Mouse (Mus musculus) frontal cortex, postnatal 10 days (tissue): Measurements from ENCODE around the gene Mcm10.

Experiments
- DNase-seq, 2 experiments: peaks; one replicate each; pipeline ENCODE4 v3.0.0; 2022; ENCODE audit warnings: low spot score in 2 of 2, mixed read lengths in 1 of 2

Gene Mcm10

DNA sequence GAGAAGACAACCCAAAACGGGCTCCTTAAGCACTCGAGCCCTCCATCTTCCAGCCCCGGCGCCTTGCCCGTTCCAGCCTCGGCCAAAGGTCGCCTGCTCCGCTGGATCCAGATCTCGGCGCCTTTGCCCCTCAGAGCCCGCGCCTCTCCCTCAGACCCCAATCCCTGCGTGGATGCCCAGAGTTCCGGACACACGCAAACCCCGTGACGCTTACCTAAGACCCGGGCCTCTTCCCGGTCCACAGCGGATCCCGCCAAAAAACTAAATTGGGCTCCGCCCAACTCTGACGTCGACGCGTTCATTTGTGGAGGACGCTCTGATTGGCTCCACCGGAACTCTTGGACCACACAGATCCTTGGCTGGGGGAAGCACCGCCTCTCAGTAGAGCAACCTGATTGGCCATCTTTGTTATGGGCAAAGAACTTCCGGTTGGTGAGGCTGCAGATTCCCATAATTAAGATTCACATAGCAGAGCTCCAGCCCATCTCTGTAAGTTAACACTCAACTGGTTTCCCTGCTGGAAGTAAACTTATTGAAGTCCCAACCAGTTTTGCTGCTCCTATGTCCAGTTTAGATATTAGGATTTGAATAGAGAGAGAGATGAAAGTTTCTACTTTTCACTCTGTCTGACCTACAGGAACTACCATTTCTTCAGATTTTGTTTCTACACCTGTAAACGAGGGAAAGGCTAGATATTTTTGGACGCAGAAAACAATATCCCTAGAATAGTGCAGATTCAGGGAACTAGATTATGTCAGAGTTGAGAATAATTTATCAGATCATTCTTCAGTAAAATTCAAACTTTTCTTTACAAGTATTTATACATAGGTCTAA is at the start of gene Mcm10:
Gene Mcm10, minus strand, starts transcription at position 301 of the 834 bp plus-strand sequence.
- peak; percentile 90 to 91 for DNase-seq

DNA sequence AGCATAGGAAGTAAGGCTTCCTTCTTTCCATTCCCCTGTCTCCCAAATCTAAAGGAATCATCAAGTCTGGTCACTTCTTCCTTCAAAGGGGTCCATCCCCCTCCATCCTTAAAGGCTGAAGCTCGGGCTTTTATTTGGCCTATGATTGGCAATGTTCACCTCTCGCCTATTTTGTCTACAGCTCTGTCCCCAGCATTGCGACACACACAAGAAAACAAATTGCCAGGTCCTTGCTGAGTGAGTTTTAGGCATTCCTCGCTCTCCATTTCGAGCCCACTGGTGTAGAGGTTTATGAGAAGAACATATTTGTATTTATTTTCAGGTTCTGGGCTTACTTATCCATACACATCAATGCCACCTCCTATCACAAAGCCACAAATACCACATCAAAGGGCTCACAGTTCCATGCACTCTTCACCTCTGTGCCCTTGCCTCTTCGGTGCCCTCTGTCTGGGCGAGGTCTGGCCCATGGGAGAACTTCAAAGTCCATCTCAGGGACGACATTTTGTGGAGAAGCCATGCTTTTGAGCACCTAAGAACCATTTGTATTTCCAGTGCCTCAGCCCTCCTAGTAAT is 48.6 kb upstream of the Mcm10 start:
- DNase-seq, result no peak

DNA sequence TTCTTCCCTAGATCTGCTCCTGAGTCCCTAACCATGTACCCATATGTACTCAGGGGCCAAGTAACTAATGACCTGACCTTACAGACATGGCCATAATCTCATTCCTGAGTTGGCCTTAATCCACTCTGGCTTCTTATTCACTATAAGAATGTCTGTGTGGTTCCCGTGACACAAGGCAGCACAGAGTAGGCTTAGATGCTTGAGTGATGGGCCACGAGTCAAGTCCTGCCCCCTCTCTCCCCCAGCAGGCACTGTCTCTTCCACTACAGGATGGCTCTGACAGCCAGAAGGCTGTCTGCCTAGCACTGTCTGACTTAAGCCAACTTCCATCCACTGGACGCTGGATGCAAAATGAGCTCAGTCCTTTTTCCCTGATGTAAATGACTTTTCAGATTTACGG is 47.4 kb upstream of the Mcm10 start:
- DNase-seq, result no peak

DNA sequence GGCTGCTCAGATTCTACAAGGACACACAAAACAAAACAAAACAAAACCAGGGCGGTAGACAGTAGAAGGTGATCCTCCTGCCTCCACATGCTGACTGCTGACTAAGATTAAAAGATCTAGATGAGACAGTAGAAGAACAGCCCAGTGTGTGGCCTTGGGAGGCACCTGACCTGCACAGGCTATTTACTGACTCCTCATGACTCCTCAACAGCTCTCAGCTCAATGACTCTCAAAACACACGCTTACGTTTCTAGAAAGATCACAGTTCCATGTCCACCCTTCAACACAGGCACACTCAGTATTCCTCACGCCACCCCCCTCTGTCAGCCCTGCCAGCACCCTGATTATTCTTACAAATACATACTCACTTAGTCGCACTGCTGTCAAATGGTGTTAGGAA is 45.8 kb upstream of the Mcm10 start:
- no peak for DNase-seq

DNA sequence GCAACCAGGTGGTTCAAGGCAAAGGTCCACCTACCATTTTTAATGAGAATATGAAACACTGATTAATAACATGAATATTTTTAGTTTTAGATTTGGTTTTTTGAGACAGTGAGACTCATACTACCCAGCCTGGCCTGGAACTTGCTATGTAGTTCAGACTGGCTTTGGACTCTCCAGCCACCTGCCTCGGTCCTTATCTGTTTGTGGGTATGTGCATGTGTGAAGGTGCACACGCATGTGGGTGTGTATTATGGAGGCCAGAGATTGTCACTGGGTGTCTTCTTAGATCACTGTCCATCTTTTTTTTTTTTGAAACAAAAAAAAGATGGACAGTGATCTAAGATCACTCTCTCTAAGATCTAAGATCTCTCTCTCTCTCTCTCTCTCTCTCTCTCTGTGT is 38.0 kb upstream of the Mcm10 start:
- DNase-seq, result no peak

DNA sequence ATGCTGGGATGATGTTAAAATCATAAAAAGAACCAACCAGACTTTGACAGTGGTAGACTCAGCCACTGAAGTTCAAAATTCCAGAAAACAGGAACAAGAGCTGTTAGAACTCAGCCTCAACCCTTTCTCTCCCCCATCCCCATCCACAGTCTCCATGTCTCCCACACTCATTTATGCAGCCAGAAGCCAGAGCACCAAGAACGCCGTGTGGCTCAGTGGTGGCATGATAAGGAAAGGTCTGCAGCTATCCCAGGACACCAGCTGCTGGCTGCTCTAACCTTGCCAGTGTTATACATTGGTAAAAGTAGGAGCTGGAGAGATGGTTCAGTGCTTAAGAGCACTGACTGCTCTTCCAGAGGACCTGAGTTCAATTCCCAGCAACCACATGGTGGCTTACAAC is 34.4 kb upstream of the Mcm10 start:
- no peak for DNase-seq

DNA sequence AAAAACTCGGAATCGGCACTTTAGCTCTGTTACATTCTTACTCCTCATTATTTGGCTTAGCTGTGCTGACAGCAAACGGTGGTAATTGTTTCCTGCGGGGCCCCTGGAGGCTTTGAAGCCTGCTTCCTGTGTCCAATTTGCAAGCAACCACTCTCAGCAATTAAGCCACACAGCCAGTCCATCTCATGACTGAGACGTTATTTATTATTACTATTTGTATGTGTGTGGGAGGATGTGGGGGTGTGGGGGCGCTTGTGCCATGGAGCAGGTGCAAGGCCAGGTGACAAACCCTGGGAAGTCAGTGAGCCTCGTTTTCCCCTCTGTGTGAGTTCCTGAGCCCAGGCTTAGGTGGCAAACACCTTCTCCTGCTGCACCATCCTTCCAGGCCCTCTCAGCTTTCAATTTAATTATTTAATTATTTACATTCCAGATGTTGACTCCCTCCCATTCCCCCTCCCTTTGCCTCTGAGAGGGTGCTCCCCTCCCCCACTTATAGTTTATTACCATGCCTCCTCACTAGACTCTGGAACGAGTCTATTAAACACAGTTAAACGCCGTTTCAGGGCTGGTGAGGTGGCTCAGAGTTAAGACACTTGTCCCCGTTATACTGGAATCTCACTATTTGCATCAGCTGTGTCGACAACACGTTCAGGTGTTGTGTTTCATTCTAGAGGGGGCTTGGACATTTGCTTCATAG is 32.8 kb upstream of the Mcm10 start:
- DNase-seq, result no peak

DNA sequence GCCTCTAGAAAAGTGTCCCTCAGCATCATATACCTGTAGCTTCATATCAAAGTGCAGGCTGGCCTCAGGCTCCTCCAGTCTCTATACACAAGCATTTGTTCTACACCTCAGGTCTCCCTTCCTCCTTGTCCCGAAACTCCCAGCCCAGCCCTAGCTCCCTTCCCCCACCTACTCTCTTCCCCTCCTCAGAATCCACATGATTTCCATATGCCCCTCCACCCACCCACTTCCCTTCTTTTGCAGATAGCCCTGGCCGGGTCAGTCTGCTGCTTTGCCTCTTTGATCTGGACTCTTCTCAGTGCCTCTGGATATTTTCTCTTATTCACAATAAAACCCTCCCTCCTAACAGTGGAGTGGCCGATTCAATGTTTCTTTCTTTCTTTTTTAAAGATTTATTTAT is 31.7 kb upstream of the Mcm10 start:
- no peak for DNase-seq

DNA sequence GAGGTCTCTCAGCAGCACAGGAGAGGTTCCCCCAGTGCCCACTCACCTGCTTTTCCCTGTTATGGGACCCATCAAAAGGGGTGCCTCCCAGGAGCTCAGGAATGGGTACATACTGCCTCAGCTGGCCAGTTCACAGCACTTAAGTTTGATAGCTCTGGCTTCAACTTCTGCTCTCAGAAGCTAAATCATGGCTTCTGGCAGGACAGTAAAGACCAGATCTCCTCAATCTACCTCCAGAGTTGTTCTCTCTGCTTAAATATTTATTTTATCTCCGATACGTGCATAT is 30.8 kb upstream of the Mcm10 start:
- DNase-seq, result no peak

DNA sequence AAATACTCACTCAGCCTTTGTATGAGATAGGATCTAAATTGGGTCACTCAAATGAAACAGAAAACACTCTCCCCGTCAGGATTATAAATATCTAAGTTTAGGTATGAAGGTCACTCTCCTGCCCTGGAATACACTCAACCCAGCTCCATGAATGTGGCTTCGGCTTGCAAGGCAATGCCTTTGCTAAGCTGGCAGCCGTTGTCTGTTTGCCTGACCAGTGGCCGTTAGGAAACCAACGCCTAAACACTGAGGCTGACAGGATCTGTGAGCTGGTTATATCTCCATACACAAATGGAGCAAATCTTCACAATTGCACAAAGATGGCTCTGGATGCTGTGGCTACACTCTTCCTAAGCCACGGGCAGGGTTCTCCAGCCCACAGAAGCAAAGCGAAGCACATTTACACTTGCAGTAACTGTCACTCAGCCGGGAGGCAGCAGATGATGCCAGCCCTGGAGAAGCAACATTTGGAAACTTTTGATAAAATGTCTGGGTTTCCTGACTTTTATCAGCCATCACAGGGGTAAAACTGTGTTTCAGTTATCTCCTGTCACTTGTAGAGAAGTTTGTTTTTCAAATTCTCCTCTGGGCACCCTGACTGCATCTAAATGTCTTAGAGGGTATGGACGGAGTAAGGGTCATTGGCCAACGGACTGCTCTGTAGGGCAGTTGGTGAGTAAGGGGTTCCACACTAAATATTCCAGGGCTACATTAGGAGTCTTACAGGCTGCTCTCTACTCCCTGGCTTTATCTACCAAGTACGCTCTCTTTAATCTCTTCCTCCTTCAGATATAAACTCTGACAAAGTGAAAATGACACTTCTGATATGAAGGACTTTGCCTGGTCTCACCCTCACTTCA is 30.3 kb upstream of the Mcm10 start:
- no peak for DNase-seq

DNA sequence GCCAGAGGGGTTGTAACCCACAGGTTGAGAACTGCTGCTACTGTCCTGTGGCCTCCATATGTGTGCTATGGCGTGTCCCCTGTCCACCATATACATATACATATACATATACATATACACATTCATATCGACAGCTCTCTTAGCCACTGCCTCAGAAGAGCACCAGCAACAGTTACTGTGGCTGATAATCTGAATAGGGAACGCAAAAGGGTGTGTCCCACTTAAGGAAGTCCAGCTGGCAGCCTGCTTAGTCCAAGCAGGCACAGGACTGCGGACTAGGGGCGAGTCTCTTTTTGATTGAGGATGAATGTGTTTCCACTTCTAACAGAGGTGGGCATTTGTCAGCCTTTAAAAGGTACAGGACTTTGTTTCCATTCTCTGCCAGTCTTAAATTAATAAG is 29.3 kb upstream of the Mcm10 start:
- DNase-seq, result no peak

DNA sequence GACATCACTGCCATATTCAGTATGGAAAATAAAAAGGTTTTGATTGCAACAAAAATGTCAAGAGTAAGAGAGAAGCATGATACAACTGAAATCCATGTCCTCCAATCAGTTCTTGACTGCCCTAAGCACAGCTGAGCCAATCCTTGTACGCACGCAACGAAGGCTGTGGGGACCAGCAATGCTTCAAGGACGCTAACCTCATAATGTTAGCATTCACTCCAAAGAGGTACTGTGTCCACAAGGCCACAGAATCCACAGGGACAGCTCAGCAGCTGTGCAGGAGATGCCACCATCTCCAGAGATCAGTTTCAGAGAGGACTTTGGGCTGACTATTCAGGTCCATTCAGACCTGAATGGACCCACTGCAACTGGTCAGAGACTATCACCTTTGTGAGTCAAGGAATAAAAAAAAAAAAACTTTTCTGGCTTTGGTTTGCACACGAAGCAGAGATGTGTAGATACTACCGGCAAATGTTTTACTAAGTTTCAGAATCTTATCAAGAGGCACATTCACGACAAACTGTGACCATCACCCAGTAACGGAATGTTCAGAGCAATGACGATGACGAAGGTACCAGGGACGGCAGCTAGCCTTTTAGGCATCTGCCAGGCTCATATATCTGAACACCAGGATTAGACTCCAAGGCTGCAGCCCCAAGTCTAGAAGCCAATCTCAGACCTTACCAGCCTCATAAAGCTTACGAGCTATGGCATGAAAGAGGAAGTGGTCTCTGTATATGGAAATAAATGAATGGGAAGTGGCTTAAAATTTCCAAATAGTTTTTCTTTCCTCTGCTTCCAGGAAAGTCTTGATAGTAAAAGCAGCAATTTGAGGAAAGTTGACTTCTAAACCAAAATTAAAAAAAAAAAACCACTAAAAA is 27.9 kb upstream of the Mcm10 start:
- no peak for DNase-seq

DNA sequence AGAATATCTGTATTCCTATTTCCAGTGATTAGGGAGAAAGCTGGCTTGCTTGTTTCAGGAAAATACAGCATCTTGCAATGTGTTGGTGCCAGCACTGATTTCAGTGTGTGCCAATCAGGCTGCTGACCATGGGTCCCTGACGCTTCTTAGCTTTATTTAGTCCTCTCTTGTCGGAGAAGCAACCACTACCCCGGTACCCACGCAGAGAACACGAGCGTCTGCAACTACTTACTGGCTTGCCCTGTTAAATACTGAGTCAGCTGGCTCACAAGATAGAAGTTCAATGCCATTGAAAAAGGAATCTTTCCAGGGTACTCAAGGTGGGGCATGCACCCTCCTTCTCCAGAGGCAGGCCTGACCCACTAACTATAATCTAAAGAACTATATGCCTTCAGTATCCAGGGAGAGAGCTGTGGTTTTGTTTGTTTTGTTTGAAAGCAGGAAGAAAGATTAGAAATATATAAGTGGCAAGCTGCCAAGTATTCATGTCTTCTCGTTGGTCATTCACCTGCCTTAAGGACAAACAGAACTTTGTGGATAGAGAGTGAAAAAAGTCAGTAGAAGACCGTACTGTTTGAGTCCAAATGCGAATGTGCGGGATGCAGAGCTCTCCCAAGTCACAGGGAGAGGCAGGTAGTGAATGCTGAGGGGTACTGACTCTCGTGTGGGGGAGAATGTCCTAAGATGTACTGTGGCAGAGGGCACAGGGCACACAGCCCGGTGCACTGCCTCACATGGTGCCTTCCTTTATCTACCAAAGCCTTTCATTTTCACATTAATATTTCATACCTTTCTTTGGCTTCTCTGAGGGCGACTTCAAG is 27.0 kb upstream of the Mcm10 start:
- no peak for DNase-seq

DNA sequence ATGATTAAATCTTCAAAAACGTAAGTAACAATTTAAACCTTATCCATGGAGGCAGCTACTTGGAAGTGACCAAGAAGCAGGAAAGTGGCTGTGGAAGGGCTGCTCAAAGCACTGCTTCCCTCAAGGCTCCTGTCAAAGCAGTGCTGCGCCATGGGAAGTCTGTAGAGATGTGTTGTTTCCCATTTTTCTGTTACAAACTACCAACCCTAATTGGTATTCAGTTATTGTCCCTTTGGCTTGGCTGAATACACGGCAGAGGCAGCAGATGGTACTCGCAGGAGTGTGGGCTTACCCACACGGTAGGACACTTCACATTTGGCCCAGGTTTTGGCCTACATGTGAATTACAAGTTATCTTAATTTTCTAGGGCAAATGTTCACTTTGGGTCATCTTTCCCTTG is 25.7 kb upstream of the Mcm10 start:
- DNase-seq, result no peak

DNA sequence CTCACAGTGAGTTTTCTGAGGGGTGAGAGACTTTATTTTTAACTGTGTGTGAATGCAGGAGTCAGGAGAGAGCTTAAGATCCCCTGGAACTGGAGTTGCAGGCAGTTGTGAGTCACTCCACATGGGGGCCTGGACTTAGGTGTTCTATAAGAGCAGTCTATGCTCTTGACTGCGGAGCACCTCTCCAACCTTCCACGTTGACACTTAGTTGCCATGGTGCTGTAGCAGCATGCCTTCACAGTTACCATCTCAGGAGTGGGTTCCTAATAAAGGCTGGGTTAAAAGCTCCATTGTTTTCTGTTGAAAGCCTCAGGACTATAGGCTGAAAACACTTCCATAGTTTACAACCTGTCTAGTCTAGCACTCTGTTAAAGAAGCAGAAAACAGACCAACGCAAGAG is 24.8 kb upstream of the Mcm10 start:
- no peak for DNase-seq

DNA sequence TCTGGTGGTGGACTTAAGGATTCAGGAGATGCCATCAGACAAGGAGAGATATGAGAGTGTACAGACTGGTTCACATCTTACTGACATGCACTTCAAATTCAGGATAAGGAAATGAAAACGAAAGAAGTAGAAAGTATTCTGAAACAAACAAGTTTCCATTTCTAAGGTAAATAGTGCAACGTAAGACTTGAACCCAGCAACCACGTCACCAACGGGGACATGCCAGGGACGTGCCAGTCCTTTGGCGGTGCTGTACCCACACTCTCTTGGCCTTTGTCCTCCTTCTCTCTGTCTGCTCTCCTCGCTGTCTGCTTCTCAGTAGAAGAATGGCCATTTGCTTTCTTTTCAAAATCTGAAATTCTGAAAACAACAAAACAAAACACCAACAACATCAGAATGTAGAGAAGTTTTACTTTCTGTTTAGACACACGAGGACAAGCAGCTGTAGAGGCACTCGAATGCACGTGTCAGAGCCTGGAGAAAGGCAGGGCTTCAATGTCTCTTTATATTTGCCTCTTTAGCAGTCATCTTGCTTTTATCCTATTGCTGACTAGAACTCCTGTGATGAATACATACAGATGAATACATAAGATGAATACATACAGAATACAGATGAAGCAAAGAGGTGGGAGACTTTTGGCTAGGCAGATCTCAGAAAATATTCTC is 24.0 kb upstream of the Mcm10 start:
- DNase-seq, result no peak

DNA sequence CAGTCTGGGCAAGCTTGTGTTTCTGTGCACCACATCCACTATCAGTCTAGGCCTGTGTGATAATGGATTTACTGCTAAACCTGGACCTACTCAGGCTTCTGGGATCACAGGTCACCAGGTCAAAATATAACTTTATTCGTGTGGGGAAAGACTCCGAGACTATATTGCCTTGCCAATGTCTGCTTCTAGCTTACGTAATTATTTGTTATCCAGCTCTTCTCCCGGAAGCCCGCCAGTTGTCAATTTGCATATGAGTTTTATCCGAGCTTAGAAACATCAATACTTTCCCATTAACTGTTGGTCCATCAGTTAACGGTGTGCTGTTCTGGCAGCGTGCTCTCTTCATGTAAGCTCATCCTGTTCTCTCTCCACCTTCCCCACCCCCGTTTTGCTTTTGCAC is 22.6 kb upstream of the Mcm10 start:
- DNase-seq, result no peak

DNA sequence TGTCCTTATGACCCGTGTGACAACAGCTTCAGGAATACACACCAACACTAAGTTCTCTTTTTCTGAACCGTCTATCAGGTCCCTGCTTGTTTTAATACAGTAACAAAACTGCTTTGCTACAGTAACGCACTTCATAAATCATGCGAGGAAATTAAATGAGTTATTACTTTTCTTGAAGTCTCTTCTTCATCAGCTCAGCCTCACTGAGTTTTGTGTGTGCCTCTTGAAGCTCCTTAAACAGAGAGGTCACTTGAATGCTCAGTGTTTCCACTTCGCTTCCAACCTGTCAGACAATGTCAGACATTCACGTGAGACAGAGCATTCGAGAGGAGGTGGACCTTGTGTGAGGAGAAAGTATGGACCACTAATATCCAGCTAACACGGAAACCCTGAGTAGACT is 22.2 kb upstream of the Mcm10 start:
- DNase-seq, result no peak

DNA sequence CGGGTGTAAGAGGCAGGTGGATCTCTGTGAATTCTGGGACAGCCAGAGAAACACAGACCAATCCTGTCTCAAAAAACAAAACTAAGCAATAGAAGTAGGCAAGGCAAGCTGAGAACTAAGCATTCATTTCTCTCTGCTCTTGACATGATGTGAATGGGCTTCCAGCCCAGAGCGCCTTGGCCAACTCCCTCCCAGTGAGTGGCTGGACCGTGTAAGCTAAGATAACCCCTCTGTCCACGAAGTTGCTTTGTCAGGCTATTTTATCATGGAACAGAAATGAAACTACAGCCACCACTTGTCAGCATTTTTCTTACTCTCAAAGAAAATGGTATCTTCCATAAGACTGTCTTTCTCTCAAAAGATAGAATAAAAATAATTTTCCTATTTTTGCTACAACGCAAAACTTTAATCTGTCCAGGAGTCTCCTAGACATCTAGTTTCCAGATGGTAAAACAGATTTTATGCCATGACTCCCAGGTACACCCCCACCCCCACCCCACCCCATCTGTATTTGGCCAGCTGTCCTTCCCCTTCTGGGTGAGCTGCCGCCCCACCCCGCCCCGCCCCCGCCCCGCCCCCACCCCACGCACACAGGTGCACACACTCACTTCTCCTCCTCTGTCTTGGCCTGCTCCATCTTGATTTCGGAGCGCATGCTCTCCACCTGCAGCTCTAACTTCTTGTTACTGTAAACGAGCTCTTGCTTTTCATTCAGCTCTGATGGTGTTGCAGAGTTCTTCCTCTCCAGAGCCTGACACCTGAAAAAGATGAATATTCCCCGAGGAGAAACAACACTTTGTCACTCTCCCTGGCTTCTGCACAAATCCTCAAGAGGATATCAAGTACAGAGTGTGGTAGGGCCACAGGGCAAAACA is 21.2 kb upstream of the Mcm10 start:
- DNase-seq, result no peak
